Mouse (Mus musculus): ENCODE measurements around the gene Fam126b.
"Not testable (repeated sequence)": the region's sequence is repeated elsewhere in the genome, so short reads cannot be mapped to it uniquely, and the experiment has no call there.

Fam126b gene

DNA sequence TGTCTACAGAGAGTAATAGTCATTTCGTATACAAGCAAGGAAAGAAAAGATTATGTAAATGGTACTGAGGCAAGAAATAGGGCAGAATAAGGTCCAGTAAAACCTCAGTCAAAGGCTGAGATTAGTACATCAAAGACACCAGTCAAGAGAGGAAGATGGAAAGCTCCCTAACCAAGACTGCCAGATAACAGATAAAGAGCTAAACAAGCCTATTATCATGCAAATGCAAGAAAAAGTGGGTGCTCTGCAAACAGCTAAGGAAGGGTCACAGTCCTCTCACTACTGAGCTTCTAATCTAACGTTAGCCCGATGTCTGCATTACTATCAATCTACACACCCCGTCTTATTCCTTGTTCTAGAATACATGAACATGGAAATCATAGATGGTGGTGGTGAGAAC is 15.7 kb downstream of the Fam126b start:
- no peak for DNase-seq (ENCODE audit: low read depth, low spot score)

DNA sequence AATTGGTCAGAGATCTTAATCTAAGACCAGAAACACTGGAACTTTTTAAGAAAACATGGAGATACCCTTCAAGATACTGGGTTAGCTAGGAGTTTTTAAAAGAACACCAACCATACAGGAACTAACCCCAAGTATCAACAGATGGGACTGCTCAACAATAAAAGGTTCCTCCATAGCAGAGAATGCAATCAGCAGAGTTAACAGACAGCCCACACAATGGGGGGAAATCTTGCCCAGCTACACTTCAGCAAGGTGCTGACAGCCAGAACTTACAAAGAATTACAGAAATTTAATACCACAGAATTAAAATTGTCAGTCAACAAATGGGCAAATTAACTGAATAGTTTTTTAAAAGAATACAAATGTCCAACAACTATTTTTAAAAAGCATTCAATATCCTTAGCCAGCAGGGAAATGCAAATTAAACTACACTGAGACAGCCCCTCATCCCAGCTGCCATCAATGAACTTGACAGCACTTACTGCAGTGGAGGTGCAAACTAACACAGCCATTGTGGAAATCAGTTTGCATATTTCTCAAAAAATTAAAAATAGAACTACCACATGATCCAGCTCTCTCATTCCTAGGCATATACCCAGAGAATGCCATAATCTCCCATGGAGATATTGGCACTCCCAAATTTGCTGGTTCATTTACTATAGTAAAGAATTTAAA is 17.5 kb downstream of the Fam126b start:
- no peak for DNase-seq (ENCODE audit: low read depth, low spot score)

DNA sequence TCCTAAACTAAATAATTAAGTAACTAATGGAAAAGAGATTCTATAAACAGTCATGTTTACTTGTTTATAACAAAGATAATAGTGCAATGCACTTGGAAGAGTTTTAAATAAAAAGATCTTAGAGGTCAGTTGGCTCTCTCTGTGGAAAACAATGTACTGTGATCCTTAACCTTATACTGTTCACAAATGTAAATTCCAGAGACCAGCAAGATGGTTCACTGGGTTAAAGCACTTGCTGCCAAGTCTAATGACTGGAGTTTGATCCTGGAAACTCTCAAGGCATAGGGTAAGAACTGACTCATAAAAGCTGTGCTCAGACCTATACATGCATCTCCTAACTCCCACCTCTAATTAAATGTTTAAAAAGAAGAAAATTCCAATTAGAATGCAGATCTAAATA is 19.5 kb downstream of the Fam126b start:
- no peak for DNase-seq (ENCODE audit: low read depth, low spot score)

DNA sequence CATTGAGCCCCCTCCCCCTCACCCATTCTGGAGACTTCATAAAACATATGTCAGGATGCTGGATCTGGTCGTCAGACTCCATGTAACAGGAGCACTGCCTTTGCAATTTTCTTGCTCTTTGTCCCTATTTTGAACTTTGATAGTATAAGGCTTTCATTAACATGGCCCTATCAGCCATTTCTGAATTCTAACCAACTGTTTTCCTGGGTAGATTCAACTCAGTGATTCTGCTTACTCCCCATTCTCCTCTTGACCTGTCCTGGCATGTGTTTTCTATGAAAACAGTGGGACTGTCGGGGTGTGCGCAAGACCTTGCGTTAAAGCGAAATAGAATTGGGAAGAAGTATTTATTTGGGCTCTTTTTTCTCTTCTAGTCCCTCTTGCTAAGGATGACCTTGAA is 21.1 kb downstream of the Fam126b start:
- no peak for DNase-seq (ENCODE audit: low read depth, low spot score)

DNA sequence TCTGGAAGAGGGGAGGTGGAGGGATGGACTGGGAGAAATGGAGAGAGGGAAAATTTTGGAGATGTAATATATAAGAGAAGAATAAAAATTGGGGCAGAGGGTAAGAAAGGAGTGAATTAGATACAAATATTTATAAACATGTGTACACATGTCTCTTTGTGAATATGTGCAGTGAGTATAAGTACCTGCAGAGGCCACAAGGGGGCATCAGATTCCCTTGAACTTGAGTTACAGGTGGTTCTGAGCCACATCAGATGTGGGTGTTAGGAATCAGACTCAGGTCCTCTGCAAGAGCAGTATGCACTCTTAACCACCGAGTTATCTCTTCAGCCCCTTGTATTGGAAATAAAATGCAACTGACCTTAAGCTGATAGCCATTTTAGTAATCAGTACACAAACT is 23.7 kb downstream of the Fam126b start:
- no peak for DNase-seq (ENCODE audit: low read depth, low spot score)

DNA sequence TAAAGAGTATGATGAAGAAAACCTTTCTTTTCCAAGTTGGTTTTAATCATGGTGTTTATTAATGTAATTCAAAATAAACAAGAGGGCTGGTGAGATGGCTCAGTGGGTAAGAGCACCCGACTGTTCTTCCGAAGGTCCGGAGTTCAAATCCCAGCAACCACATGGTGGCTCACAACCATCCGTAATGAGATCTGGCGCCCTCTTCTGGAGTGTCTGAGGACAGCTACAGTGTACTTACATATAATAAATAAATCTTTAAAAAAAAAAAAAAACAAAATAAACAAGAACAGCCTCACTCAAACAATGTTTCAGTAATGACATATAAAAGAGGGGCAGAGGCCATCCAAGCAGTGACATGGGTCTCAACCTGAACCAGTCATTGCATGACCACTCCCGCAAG is 25.8 kb downstream of the Fam126b start:
- DNase-seq (ENCODE audit: low read depth, low spot score): not testable (repeated sequence)

DNA sequence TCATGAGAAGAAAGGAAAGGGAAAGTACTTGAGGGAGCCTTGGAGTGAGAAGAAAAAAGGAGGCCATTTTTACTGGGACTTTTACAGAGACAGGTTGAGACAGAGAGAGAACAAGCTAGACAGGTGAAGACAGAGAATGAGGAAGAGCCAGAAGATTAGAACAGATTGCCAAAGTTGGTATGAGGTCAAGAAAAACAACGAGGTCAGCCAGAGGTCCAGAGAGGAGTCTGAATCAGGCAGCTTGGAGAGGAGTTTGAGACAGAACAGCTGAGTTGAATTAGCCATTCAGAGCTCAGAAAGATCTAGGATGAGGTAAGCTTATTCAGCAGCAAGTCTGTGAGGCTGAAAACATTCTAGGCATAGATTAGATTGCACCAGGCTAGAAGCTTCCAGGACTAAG is 44.7 kb downstream of the Fam126b start:
- DNase-seq (ENCODE audit: low read depth, low spot score): no peak

DNA sequence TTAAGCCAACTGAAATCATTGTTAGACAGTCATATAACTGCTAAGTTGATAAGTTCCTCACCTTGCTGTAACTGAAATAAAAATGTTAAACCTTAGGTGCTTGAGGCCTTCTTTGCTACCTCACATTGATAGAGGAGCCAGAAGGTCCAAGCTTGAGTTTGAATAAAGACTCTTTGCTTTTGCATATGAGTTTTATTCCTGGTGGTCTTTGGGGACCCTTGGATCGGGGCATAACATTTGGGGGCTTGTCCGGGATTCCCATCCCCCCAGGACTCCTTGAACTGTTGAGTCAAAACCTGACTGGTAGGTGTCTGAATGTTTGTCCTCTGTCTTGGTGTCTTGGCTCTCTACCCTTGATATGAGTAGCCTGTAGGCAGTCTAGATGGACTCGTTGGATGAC is 78.9 kb downstream of the Fam126b start:
- DNase-seq (ENCODE audit: low read depth, low spot score): no peak

DNA sequence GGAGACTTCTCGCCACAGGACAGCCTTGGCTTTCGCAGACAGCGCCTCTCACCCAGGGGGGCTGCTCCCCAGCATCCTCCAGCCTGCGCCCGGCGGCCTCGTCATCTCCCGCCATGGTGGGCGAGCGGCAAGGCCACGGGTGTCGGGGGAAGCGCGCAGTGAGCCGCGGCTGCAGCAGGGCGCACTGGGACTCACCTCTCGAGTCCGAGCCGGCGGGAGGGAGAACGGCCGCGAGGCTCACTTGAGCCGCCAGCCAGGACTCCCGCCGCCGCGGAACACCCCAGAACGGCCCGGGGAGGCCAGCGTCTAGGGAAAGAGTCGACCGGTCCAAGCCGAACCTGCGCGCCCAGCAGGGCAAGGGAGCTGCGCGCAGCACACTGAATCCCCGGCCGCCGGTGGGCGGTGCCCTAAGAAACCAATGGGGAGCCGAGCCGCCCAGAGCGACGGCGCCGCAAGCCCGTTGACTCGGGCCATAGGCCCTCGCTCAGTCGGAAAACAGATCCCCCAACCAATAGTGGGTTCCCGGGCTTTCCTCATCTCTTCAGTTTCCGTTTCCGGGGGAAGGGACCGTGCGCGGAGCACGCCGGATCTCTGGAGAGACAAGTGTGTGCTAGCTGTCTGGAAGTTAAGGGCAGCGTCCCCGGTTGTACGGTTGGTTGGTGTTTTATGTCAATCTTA is 81.4 kb downstream of the Fam126b start, which contains the start of gene Orc2:
Gene Orc2 (minus strand): TSS at position 533 of the 678 bp plus-strand sequence.
- DNase-seq (ENCODE audit: low read depth, low spot score): peak; percentile 95

DNA sequence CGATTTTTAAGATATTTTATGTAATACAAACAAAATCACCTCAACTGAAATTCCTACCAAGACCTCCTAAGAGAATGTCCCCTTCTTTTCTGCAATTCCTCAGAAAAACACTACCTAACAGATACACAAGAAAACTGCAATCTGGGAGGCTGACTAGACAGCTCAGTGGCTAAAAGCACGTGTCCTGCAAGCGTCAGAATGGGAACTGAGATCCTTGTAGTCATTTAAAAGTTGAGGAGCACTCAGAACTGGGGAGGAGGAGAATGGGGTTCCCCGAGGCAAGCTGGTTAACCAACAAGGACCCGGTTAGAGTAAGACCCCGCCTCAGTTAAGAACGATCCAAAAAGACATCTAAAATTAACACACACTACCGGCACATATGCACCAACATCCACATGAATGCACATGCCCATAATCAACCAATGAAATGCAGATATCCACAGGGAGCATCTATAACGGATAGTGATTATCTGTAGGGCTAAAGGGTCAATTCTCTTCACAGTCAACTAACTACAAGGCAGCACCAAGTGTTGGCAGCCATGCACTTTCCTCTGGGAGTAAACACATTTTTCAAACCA is 82.2 kb downstream of the Fam126b start:
- no peak for DNase-seq (ENCODE audit: low read depth, low spot score)

DNA sequence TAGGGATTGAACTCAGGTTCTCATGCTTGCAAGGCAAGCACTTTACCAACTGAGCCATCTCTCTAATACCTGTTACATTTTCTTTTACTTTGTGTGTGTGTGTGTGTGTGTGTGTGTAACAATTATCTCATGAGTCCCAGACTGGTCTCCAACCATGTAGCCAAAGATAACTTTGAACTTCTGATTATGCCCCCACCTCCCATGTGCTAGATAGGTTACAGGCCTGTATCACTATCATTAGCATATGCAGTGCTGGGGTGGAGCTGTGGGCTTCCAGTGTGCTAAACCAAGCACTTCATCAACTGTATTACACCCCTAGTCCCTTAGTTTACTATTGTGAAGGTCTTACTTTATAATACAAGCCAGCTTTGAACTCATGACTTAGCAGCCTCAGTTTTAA is 83.0 kb downstream of the Fam126b start:
- DNase-seq (ENCODE audit: low read depth, low spot score): no peak

DNA sequence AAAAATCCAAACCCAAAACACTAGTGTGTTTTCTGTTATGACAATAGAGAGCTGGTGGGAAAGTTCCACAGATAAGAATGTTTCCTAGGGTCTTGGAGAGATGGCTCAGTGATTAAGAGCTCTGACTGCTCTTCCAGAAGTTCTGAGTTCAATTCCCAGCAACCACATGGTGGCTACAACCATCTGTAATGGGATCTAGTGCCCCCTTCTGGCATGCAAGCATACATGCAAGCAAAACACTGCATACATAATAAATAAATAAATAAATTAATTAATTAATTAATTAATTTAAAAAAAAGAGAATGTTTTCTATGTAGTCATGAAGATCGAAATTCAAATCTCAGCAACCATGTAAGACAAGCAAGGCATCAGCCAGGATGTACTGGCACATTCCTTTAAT is 87.4 kb downstream of the Fam126b start:
- DNase-seq (ENCODE audit: low read depth, low spot score): no peak

DNA sequence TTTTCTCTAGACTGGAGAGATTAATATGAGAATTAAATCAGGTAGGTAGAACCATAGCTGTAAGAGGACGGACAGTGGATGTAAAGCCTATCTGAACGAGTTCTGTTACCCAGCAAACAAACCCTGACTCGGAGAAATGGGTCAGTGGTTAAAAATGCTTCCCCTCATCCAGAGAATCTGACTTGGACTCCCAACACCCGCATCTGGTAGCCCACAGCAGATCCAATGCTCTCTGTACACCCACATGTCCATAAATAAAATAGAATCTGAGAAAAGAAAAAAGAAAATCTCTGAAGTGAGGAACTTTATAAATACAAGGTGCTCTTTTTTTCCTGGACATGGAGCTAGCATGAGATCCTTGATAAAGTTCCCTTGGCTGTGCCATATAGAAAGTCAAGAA is 88.4 kb downstream of the Fam126b start:
- peak; percentile 21 for DNase-seq (ENCODE audit: low read depth, low spot score)

DNA sequence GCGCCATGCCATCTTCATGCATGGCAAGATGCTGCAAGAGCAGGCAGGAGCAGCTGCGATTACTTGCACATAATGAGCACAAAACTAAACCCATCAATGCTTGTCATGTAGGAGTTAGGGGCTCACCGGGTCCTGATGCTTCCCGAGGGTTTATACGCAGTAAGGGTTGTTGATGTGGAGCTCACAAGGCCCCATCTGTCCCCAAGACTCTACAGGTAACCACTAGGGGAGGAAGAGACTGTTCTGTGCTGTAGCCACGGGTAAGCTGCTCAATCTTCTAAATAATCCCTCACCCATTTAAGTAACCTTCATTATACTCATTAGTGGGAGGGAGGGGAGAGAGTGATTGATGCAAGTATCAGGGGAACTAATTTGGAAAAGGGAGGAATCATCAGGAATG is 90.5 kb downstream of the Fam126b start:
- DNase-seq (ENCODE audit: low read depth, low spot score): no peak

DNA sequence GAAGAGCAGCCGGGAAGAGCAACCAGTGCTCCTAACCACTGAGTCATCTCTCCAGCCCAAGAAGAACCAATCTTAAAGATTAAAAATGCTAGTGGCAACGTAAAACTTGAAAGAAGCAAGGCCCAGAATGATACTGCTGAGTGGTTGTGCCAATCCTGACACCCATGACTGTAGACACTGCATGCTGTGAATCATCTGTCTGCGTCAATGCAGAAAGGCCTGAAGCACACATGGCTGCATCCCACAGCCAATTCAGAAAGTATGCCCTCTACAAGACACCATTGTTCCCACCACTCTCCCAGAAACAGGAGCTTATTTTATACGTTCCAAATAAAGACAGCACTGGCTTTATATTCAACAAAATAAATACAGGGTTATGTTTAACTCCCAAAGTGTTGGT is 103.5 kb downstream of the Fam126b start:
- no peak for DNase-seq (ENCODE audit: low read depth, low spot score)

DNA sequence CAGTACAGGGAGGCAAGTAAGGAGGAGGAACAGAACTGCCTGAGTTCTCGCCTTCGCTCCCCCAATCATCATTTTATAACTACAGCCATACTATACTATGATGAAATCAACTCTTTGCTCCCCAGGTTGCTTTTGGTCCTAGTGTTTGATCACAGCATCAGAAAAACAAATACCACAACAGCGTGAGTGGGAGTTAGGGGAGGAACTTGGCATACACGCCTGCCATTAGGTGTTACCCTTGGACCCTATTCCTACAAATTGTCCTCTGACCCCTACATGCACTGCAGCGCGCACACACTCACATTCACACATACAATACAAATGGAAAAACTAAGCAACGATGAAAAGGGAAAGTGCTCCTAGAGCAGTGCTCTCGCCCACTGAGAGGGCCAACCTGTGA is 110.5 kb downstream of the Fam126b start:
- no peak for DNase-seq (ENCODE audit: low read depth, low spot score)
